8 mouse cellular contexts compared by ENCODE assay signal in genomic region chr2:164443051-164443437, GRCm38 (mm10). TPM values are rescaled to one million over a fixed set of nuclear protein-coding genes. Genes with fewer than 3 reads are reported as not detected.
DNase-seq lines count a peak whose midpoint lies in the region; ATAC-seq and TF ChIP-seq lines count a peak whose summit lies in the region.

No protein-coding gene starts in this region.

- no peak for TF ChIP-seq CTCF in heart, postnatal 0 days (IDR thresholded peaks at IDR 0.05; ENCODE audit: low read depth)
- no peak for TF ChIP-seq CTCF in lung, adult 2 months (IDR thresholded peaks at IDR 0.05; ENCODE audit: insufficient read depth, low read length)
- TF ChIP-seq CTCF in testis, adult 2 months (IDR thresholded peaks at IDR 0.05; ENCODE audit: control insufficient read depth, insufficient read depth, insufficient replicate concordance, low read depth, low read length): no peak

- H3K4me3 ChIP-seq in forebrain, embryonic 13.5 days: peak overlapping the region; percentile 51
- H3K4me3 ChIP-seq in heart, postnatal 0 days (ENCODE audit: low read depth, low read length): peak overlapping the region; percentile 68
- peak overlapping the region; percentile 68 for H3K4me3 ChIP-seq in lung, adult 2 months (replicated peaks; ENCODE audit: extremely low read depth, low read depth, low read length)
- peak overlapping the region; percentile 53 for H3K4me3 ChIP-seq in neural tube, embryonic 15.5 days (replicated peaks)
- H3K4me3 ChIP-seq in testis, adult 2 months (ENCODE audit: control insufficient read depth, low read depth, low read length): peak overlapping the region; percentile 77

- ATAC-seq in forebrain, embryonic 13.5 days: peak; percentile 95
- ATAC-seq in heart, postnatal 0 days (ENCODE audit: insufficient read depth, low read depth): peak; percentile 90
- peak; percentile 87 for ATAC-seq in neural tube, embryonic 15.5 days (ENCODE audit: low FRiP score)

- peak overlapping the region; percentile 68 for H3K9ac ChIP-seq in forebrain, embryonic 13.5 days
- peak overlapping the region; percentile 67 for H3K9ac ChIP-seq in heart, postnatal 0 days (replicated peaks; ENCODE audit: low read depth, low read length)
- peak overlapping the region; percentile 61 for H3K9ac ChIP-seq in neural tube, embryonic 15.5 days (replicated peaks)

- TF ChIP-seq EP300 in heart, postnatal 0 days (IDR thresholded peaks at IDR 0.05; ENCODE audit: low read depth): no peak

- peak; percentile 98 for TF ChIP-seq POLR2A in lung, adult 2 months (IDR thresholded peaks at IDR 0.05; ENCODE audit: borderline replicate concordance, extremely low read depth, low read depth, low read length)
- TF ChIP-seq POLR2A in testis, adult 2 months (IDR thresholded peaks at IDR 0.05; ENCODE audit: control insufficient read depth, low read depth, low read length): peak; percentile 83

- no peak overlapping the region for H3K27ac ChIP-seq in forebrain, embryonic 13.5 days
- H3K27ac ChIP-seq in heart, postnatal 0 days (ENCODE audit: low read depth): peak overlapping the region; percentile 78
- H3K27ac ChIP-seq in neural tube, embryonic 15.5 days (replicated peaks): peak overlapping the region; percentile 60; the same call in 1 of the 2 replicates
- peak overlapping the region; percentile 50 for H3K27ac ChIP-seq in testis, adult 2 months (ENCODE audit: control insufficient read depth, insufficient read depth, low read depth, low read length)

- peak; percentile 88 to 89 for DNase-seq in B cell, adult 2 months
- peak; percentile 96 for DNase-seq in adrenal gland, postnatal 10 days
- DNase-seq in heart, postnatal 0 days (ENCODE audit: low spot score): peak; percentile 70
- DNase-seq in kidney, postnatal 36 days: peak; percentile 93 to 95
- DNase-seq in lung, adult 2 months: peak; percentile 91

- H3K9me3 ChIP-seq in forebrain, embryonic 13.5 days (replicated peaks): no peaks in the 10 kb centered on the region
- H3K9me3 ChIP-seq in heart, postnatal 0 days (replicated peaks; ENCODE audit: control insufficient read depth, low read length): no peaks in the 10 kb centered on the region
- H3K9me3 ChIP-seq in neural tube, embryonic 15.5 days (replicated peaks): no peaks in the 10 kb centered on the region

- peaks cover 14% of the 10 kb centered on the region for H3K27me3 ChIP-seq in forebrain, embryonic 13.5 days
- peaks cover 42% of the 10 kb centered on the region for H3K27me3 ChIP-seq in heart, postnatal 0 days (ENCODE audit: control insufficient read depth, insufficient read depth, low read length)
- peaks cover 21% of the 10 kb centered on the region for H3K27me3 ChIP-seq in neural tube, embryonic 15.5 days (replicated peaks)
- no peaks in the 10 kb centered on the region for H3K27me3 ChIP-seq in testis, adult 2 months (ENCODE audit: control insufficient read depth, insufficient read depth, low read length)

- no peaks in the 10 kb centered on the region for H3K36me3 ChIP-seq in forebrain, embryonic 13.5 days (ENCODE audit: poor library complexity, severe bottlenecking)
- H3K36me3 ChIP-seq in heart, postnatal 0 days (replicated peaks; ENCODE audit: control insufficient read depth, insufficient read depth, low read length): no peaks in the 10 kb centered on the region
- H3K36me3 ChIP-seq in neural tube, embryonic 15.5 days: no peaks in the 10 kb centered on the region
- no peaks in the 10 kb centered on the region for H3K36me3 ChIP-seq in testis, adult 2 months (ENCODE audit: control insufficient read depth, insufficient read depth, low read length)

- H3K4me1 ChIP-seq in forebrain, embryonic 13.5 days: peaks cover 27% of the 10 kb centered on the region
- H3K4me1 ChIP-seq in heart, postnatal 0 days (ENCODE audit: control insufficient read depth, insufficient read depth): peaks cover 18% of the 10 kb centered on the region; the same call in 1 of the 2 replicates
- no peaks in the 10 kb centered on the region; the same call in 1 of the 2 replicates for H3K4me1 ChIP-seq in lung, adult 2 months (ENCODE audit: control insufficient read depth, insufficient read depth, low read length)
- H3K4me1 ChIP-seq in neural tube, embryonic 15.5 days: peaks cover 26% of the 10 kb centered on the region
- H3K4me1 ChIP-seq in testis, adult 2 months (ENCODE audit: control insufficient read depth, insufficient read depth, low read length): peaks cover 7% of the 10 kb centered on the region; the same call in 1 of the 2 replicates

- peak overlapping the region; percentile 93 for H3K4me2 ChIP-seq in forebrain, embryonic 13.5 days
- peak overlapping the region; percentile 87 for H3K4me2 ChIP-seq in heart, postnatal 0 days (ENCODE audit: low read depth, low read length)
- peak overlapping the region; percentile 98 for H3K4me2 ChIP-seq in neural tube, embryonic 15.5 days

- WGBS in forebrain, embryonic 13.5 days: 0% methylated on average over 26 of the region's 26 CpGs
- WGBS in heart, postnatal 0 days: under 1% methylated on average over 26 of the region's 26 CpGs
- under 1% methylated on average over 26 of the region's 26 CpGs for WGBS in lung, adult 2 months
- under 1% methylated on average over 26 of the region's 26 CpGs for WGBS in neural tube, embryonic 15.5 days

RNA-seq across cellular contexts. Expression of gene Sdc4, which starts 0.6 kb away (rescaled TPM):
- total RNA-seq in adrenal gland, postnatal 10 days (2021): 100 to 1,000 TPM; 101 to 246 TPM
- 7.9 and 8.6 TPM in 2 replicates for polyA plus RNA-seq in forebrain, embryonic 13.5 days (2015; fragmentation: Nextera tagmentation; extraction: Ambion mirVana)
- total RNA-seq in heart, postnatal 0 days (2014; rRNA removed; ENCODE audit: low replicate concordance): 42.2 and 46.5 TPM in 2 replicates
- 30.4 and 30.7 TPM in 2 replicates for polyA plus RNA-seq in heart, postnatal 0 days (2015; fragmentation: Nextera tagmentation; extraction: Ambion mirVana)
- polyA plus RNA-seq in lung, adult 2 months (2012; rRNA removed): 75.1 and 91.1 TPM in 2 replicates
- polyA plus RNA-seq in neural tube, embryonic 15.5 days (2015; fragmentation: Nextera tagmentation; extraction: Ambion mirVana): 9.0 and 26.2 TPM in 2 replicates
- 12.2 and 16.6 TPM in 2 replicates for polyA plus RNA-seq in testis, adult 2 months (2012; rRNA removed)

RNA-seq across cellular contexts. Expression of gene Sys1, which starts 13.7 kb away (rescaled TPM):
- total RNA-seq in adrenal gland, postnatal 10 days (2021): 10 to 100 TPM; 31.7 to 34.5 TPM
- polyA plus RNA-seq in forebrain, embryonic 13.5 days (2015; fragmentation: Nextera tagmentation; extraction: Ambion mirVana): 71.8 and 72.4 TPM in 2 replicates
- total RNA-seq in heart, postnatal 0 days (2014; rRNA removed; ENCODE audit: low replicate concordance): 71.8 and 87.9 TPM in 2 replicates
- 37.6 and 39.1 TPM in 2 replicates for polyA plus RNA-seq in heart, postnatal 0 days (2015; fragmentation: Nextera tagmentation; extraction: Ambion mirVana)
- polyA plus RNA-seq in lung, adult 2 months (2012; rRNA removed): 89.8 and 133 TPM in 2 replicates
- polyA plus RNA-seq in neural tube, embryonic 15.5 days (2015; fragmentation: Nextera tagmentation; extraction: Ambion mirVana): 86.8 and 92.7 TPM in 2 replicates
- polyA plus RNA-seq in testis, adult 2 months (2012; rRNA removed): 26.1 and 26.4 TPM in 2 replicates

RNA-seq across cellular contexts. Expression of gene Gm20458, which starts 17.7 kb away (rescaled TPM):
- 1 to 10 TPM; 2.5 to 4.8 TPM for total RNA-seq in adrenal gland, postnatal 10 days (2021)
- 3.6 and 3.7 TPM in 2 replicates for polyA plus RNA-seq in forebrain, embryonic 13.5 days (2015; fragmentation: Nextera tagmentation; extraction: Ambion mirVana)
- 6.7 and 34.3 TPM in 2 replicates for total RNA-seq in heart, postnatal 0 days (2014; rRNA removed; ENCODE audit: low replicate concordance)
- 15.4 and 15.5 TPM in 2 replicates for polyA plus RNA-seq in heart, postnatal 0 days (2015; fragmentation: Nextera tagmentation; extraction: Ambion mirVana)
- polyA plus RNA-seq in lung, adult 2 months (2012; rRNA removed): 47.7 and 52.2 TPM in 2 replicates
- polyA plus RNA-seq in neural tube, embryonic 15.5 days (2015; fragmentation: Nextera tagmentation; extraction: Ambion mirVana): 4.5 and 5.8 TPM in 2 replicates
- 5.0 and 5.6 TPM in 2 replicates for polyA plus RNA-seq in testis, adult 2 months (2012; rRNA removed)

RNA-seq across cellular contexts. Expression of gene Trp53tg5, which starts 30.5 kb away (rescaled TPM):
- total RNA-seq in adrenal gland, postnatal 10 days (2021): not detected
- polyA plus RNA-seq in forebrain, embryonic 13.5 days (2015; fragmentation: Nextera tagmentation; extraction: Ambion mirVana): not detected in 2 replicates
- total RNA-seq in heart, postnatal 0 days (2014; rRNA removed; ENCODE audit: low replicate concordance): not detected in 2 replicates
- polyA plus RNA-seq in heart, postnatal 0 days (2015; fragmentation: Nextera tagmentation; extraction: Ambion mirVana): not detected in 2 replicates
- polyA plus RNA-seq in lung, adult 2 months (2012; rRNA removed): not detected in 2 replicates
- polyA plus RNA-seq in neural tube, embryonic 15.5 days (2015; fragmentation: Nextera tagmentation; extraction: Ambion mirVana): not detected in 2 replicates
- polyA plus RNA-seq in testis, adult 2 months (2012; rRNA removed): 97.8 and 104 TPM in 2 replicates

RNA-seq across cellular contexts. Expression of gene Matn4, which starts 38.1 kb away (rescaled TPM):
- total RNA-seq in adrenal gland, postnatal 10 days (2021): 1 to 10 TPM; 2.3 to 2.7 TPM
- 0.15 and 0.45 TPM in 2 replicates for polyA plus RNA-seq in forebrain, embryonic 13.5 days (2015; fragmentation: Nextera tagmentation; extraction: Ambion mirVana)
- 1.7 and 3.3 TPM in 2 replicates for total RNA-seq in heart, postnatal 0 days (2014; rRNA removed; ENCODE audit: low replicate concordance)
- polyA plus RNA-seq in heart, postnatal 0 days (2015; fragmentation: Nextera tagmentation; extraction: Ambion mirVana): 1.1 and 1.5 TPM in 2 replicates
- polyA plus RNA-seq in lung, adult 2 months (2012; rRNA removed): 78.0 and 80.1 TPM in 2 replicates
- polyA plus RNA-seq in neural tube, embryonic 15.5 days (2015; fragmentation: Nextera tagmentation; extraction: Ambion mirVana): 8.5 and 11.1 TPM in 2 replicates
- polyA plus RNA-seq in testis, adult 2 months (2012; rRNA removed): 0.19 and 0.26 TPM in 2 replicates
